Mouse (Mus musculus): ENCODE measurements around the gene Psmg3. TPM values are rescaled to one million over a fixed set of nuclear protein-coding genes. Genes with fewer than 3 reads are reported as not detected.

Gene Psmg3
- total RNA-seq, 2 experiments from 2014 or later, result 14.6 to 18.5 TPM

DNA sequence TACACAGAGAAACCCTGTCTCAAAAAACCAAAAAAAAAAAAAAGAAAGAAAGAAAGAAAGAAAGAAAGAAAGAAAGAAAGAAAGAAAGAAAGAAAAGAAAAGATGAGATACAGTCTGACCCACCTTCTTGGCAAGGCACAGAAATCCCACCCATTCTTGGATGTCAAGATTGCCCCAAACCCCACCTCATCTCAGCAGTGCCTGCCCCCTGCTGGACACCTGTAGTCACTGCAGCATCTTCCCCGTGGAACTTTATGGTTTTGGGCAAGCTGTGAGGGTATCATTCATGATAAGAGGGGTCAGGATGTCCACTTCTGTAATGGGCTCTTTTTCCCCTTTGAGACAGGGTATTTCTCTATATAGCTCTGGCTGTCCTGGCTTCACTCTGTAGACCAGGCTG, 9.4 kb downstream of the Psmg3 start:
- DNase-seq (ENCODE audit: low spot score in 2 of 2), result no peak

DNA sequence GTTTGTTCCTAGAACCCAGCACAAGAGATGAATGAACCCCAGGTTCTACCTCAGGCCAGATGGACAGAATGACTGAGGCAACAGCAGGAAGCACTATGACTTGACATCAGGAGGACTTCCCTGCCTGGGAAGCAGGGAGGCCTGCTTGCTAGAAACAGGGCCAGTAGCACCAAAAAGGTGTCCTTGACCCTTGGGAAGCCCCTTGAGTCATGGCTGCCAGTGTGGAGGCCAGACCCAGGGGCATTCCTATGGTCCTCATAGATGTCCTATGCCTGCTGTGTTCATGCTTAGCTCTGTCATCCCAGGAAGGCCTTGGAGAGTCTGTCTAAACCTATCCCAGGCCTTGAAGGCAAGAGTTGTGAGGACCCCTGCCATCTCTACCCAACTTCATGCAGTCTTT, 10.2 kb downstream of the Psmg3 start:
- DNase-seq (ENCODE audit: low spot score in 2 of 2), result no peak

DNA sequence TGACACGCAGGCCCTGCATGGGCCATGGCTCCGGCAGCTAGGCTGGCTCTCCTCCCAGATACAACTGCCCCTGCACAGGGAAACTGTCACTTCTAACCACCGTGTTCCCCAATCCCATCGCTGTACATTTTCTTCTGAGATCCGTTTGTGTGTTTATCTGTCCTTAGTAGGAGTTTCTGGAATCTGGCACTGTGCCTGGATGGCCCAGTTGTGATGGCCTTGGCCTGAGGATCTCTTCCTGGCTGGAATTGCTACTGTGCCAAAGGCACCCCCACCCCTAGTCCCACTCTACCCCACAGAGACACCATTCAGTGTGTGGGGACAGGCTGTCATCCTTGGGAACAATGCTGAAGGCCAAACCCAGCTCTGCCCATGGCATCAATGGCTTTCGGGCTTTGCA, 10.7 kb downstream of the Psmg3 start:
- no peak for DNase-seq (ENCODE audit: low spot score in 2 of 2)

DNA sequence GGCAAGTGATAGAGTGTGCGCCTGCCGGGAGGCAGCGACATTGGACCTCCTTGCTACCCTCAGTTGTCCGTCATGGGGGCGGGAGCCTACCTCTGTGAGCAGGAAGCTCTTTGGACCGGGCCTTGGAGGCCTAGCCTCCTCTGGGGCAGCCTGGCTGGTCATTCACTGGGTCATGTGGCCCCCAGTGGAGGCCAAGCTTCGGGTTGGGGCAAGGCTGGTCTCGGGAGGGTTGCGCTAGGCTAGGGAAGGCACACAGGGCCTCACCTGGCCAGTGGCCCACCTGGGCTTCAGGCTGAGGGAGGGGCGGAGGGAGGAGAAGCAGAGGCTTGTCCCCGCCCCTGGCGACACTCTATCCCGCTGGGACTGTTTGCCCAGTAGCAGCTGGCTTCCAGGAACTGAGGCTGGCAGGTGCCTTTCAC, 12.7 kb downstream of the Psmg3 start:
- DNase-seq (ENCODE audit: low spot score in 2 of 2), result no peak

DNA sequence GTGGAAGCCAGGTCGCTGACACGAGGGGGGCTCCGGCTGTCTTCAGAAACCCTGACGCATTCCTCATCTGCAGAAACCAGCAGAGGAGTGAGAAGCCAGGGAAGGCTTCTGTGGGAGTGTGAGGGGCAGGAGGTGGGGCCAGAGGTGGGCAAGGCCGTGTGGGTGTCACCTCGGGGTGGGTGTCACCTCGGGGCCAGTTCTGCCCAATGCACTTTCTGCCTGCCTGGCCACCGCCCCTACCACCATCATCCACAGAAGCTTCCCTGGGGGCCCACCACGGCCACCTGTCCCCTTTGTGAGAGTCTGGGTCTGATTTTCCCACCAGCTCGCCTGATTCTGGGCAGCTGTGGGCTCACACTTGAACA, 13.6 kb downstream of the Psmg3 start:
- no peak for DNase-seq (ENCODE audit: low spot score in 2 of 2)

DNA sequence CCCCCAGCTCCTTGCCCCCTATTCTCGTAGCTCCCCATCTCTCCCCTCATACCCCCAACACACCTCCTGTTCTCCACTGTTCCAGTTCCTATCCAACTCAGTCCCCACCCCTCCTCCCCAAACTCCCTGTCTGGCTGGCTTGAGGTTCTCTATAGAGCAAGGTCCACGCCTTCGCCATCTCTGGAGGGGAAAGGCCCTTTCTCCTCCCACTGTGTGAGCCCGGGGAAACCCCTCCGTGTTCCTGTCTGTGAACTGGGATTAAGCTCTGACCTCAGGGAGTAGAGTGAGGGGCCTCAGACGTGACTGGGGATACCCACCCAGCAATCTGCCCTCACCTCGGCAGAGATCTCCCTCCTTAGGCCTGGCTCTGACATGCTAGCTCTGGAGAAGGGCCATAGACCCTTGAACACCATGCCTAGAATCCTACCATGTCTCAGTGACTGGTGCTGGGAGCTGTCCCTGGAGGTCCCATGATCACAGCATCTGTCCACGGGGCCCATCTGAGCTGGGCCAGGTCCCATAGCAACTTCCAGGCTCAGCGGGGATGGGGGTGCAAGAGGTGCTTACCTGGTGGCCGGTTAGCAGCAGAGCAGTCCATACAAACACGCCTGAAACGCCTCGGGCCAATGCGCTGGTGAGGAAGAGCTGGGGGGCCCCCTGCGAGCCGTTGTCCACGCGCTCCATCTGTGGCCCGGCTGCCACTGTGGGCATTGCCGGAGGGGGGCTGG, 14.1 kb downstream of the Psmg3 start:
- DNase-seq (ENCODE audit: low spot score in 2 of 2), result no peak

DNA sequence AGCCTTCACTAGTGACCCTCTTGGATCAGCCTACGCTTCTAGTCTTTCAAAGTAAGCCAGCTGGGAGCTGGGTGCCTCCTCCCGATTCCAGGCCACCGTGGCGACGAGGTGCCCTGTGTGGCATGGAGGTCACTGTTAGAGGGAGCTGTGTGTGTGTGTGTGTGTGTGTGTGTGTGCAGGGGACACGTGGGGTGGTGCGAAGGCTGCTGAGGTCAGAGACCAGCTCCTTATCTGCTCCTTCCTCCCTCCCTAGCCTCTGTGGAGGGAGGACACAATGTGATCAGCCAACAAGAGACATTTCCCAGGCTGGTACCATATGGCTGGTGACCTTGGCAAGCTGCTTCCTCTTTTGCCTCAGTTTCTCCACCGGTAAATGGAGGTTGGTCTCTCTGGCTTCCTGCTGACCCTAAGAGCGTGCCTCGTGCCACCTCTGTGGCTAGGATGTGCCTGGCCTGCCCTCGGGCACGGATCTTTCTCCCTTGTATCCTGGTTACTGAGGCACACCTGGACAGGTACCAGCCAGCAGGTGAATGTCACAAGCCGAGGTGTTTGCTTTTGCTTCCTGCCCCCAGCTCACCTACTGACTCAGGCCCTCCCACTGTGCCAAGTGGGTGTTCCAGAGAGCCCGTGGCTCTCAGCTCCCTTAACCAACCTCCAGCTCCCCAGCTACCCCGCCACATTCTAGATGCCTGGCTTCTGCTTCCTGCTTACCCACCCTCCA, 14.8 kb downstream of the Psmg3 start:
- DNase-seq (ENCODE audit: low spot score in 2 of 2), result no peak

DNA sequence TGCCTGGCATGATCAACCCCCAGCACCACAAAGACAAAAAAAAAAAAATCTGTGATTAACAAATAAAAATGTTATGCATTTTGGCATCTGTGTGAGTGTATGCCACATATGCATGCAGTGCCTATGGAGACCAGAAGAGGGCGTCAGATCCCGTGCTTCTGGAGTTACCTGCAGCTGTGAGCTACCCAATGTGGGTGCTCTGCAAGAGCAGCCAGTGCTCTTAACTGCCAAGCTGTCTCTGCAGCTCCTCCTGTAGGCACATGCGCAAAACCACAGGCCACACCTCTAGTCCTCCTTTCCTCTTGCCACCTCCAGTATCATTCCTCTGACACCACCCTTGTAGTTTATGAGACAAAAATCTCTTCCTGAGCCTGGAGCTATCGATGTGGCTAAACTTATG, 17.3 kb downstream of the Psmg3 start:
- no peak for DNase-seq (ENCODE audit: low spot score in 2 of 2)

DNA sequence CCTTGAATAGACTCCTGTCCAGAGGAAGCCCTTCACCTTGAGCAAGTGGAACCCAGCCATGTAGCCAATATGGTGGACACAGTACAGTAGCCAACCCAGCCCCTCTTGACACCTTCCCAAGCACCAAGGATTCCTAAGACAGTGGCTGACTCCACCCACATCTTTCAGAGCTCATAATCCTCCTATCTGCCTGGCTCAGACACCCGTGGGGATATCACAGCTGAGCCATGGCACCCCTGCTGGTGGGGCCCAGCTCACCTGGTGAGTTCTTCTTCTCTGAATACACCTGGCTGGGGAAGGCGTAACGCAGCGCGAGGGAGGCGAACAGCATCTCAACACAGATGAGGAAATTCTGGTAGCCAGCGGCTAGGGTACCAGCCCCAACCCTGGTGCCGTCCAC, 20.8 kb downstream of the Psmg3 start:
- DNase-seq (ENCODE audit: low spot score in 2 of 2), result peak in 1 of 2 experiments; percentile 9

DNA sequence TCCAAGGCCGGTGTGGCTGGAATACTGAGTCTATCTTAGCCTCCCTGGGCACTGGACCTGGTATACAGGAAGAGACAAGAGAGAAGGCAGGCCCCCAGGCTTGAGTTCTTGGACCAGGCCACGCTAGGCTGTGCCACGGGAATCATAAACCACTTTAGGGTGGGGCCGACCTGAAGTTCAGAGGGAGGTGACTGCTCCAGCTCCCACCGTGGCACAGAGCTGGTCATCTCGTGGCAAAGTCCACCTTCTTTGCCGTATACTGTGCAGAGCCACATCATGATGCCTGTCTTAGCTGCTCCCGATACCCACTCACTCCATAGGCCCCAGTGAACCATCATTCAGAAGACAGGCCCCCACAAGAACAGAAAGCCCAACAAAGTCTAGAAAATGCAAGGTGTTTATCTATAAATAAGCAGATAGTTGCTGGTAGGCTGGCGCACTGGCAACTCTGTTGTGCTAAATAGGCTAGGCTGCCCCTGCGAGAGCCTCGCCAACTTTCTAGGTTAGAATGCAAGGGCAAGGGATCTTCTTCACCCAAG, 22.0 kb downstream of the Psmg3 start:
- DNase-seq (ENCODE audit: low spot score in 2 of 2), result no peak

DNA sequence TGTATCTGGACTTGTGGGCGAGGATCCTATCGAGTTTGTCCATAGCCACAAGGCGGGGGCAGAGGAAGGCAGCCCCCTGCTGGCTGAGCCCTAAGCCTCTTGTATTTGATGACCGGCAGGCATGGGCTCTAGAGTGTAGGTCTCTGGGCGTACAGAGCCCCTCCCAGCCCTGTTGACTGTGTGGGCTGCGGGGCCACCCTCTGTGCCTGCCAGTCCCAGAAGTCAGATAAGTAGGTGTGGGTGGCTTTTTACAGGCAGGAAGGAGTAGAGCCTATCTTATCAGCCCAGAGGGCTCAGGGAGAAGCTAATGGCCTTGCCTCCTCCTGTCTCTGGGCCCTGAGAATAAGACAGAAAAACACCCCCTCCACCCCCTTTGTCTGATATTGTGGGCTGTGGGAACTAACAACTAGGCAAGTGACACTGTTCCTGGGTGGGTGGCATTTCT, 22.6 kb downstream of the Psmg3 start:
- DNase-seq (ENCODE audit: low spot score in 2 of 2), result no peak

DNA sequence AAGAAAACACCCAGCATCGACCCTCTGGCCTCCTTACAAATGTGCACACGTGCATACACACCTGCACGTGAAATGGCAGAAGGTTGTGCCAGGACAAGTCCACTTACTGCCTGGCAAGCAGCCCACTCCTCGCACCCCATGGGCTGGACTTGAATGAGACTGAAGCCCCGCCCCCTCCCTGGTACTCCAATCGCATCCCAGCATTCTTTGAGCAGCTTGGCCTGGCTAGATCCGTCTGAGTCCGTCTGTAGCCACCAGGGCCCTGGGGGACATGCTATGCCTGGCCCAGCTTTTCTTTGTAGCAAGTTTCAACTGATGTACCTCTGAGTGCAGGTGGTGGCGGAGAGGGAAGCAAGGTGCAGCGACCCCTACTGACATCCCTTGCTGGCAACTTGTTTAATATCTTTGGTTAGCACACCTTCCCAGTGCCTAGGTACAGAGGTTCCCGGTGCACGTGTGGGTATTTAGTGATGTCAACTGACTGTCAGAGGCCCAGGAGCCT, 23.0 kb downstream of the Psmg3 start:
- DNase-seq (ENCODE audit: low spot score in 2 of 2), result peak in 1 of 2 experiments; percentile 47

DNA sequence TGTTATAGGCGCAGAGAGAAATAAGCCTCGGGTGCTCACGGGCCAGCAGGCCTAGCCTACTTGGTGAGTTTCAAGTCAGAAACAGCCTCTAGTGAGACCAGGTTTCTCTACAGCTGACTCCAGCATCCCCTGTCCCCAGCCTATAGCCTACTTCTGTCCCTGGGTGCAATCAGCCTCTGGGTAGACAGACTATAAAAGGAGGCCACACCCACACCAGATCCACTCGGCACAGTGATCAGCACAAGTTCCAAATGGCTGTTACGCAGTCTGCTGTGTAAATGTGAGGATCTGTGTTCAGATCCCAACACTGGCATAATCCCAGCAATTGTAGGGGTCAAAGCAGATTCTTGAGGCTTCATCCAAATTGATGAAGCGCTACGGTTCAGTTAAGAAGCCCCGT, 23.5 kb downstream of the Psmg3 start:
- no peak for DNase-seq (ENCODE audit: low spot score in 2 of 2)

DNA sequence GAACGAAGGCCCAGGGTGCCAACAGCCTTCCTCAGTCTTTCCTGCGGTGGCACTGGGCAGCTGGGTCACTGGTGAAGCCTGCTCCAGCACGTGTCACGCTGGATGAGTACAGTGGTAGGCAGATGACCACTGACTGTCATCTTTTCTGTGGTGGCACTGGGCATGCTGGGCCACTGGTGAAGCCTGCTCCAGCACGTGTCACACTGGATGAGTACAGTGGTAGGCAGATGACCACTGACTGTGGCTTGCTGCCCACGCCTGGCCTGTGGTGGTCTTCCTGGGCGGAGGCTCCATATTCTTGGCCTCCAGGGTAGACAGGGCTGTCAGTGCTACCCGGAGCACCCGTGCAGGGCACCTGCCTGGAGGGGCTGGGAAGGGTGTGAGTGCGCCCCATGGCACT, 24.8 kb downstream of the Psmg3 start:
- no peak for DNase-seq (ENCODE audit: low spot score in 2 of 2)

DNA sequence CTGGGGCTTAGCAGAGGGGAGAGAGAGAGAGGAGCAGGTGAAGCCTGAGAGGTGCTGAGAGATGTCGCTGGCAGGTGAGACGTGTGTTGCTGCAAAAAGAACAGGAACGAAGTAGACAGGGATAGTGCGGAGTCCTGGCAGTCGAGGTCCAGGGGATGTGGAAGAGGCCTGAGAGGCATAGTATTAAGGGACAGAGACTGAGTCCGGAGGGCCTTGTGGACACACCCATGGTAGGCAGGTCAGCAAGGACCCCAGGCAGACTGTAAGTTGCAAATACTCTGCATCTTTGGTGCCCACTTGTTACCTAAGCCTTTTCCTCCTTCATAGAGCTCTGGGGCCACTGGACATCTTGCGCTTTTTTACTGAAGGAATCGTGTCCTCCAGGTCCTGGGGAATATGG, 25.5 kb downstream of the Psmg3 start:
- DNase-seq (ENCODE audit: low spot score in 2 of 2), result no peak

DNA sequence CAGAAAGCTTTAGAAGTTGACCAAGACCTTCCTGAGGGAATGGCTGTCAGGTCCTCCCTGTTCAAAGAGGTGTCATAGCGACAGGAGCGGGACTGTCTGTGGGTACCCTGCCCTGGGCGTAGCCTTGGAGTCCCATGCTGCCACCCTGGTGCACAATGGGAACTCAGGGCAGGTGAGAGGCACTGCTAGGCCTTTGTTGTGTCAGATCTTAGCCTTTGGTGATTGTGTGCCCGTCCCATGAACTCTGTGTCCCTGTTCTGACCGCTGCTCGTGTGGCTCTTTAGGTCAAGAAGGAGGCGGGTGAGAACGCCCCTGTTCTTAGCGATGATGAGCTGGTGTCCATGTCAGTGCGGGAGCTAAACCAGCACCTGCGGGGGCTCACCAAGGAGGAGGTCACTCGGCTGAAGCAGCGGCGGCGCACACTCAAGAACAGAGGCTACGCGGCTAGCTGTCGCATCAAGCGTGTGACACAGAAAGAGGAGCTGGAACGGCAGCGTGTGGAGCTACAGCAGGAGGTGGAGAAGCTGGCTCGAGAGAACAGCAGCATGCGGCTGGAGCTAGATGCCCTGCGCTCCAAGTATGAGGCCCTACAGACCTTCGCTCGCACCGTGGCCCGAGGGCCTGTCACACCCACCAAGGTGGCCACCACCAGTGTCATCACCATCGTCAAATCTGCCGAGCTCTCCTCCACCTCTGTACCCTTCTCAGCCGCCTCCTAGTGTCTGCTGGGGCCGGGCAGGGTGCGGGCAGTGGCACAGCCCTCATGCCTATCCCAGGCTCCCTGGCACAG, 26.7 kb downstream of the Psmg3 start:
- DNase-seq (ENCODE audit: low spot score in 2 of 2), result no peak

DNA sequence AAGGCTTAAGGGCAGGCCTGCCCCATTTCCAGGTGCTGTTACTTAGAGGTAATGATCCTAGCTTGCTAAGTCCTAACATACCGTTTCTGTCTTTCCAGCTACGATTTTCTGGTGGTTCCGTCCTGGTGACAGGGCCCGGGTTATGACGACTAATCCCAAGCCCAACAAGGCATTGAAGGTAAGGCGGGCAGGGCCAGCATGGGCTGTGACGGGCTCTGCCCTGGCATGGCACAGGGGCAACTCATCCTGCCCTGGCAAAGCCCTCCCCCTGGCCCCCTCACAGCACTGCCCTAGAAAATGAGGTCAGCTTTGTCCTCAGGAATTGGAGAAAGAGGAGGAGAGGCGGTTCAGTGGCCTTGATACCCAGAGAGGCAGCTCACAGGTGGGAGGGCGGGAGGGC, 27.6 kb downstream of the Psmg3 start:
- DNase-seq (ENCODE audit: low spot score in 2 of 2), result peak in 1 of 2 experiments; percentile 9

DNA sequence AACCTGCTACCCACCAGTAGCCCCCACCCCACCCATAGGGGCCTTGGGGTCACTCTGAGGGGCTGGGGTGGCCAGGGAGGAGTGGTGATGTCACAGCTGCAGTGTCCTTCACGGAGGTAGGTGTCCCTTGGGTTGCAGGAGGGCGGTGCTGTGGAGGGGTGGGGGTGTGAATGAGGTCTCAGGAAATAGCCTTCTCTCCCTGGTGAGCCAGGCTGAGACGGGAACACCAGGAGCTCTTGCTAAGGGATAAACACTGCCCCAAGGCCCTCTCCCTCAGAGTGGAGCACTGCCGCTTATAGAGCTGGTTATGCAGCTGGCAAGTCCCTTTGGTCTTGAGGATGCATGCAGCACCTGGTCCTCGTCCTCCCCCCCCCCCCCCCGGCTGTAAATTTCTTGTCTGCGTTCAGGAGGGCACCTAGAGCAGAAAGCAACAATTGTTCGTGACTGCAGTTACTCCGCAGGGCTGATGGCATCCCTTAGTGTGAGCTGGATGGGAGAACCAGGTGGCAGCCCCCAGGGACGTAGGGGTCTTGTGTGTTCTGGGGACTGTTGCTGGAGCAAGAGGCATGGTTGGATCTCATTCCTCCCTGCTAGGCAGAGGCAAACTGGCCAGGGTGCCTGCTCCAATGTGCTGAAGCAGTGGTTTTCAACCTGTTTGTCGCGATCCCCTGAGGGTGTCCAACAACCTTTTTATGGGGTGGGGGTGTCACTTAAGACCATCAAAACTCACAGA, 28.4 kb downstream of the Psmg3 start:
- DNase-seq (ENCODE audit: low spot score in 2 of 2), result no peak

DNA sequence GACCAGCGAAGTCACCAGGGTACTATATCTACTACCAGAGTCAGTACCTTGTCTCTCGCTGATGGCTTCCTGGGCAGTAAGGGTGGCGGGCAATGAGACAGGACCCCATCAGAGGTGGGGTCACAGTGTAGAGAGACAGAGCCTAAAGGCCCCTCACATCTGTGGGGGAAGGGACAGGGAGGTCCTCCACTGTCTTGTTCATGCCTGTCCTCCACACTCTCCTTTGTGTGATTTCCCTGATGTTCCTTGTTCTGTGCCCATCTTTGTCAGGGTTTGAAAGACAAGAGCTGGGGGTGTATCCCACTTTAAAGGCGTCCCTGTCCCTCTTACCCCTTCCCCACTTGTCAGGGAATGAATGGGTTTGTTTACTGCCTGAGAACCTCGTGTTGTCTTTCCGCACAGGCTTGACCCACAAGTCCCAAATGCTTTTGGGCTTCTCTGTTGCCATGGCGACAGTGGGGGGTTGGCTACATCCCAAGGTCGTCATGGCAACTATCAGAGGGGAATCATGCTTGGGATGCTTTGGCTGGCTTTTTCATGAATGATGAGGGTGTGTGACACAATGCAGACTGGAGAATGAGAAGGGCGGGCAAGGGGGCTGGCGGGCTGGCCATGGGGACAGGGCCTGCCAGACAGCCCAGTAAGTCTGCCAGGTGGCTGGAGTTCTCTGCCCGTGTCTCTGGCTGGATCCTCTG, 29.1 kb downstream of the Psmg3 start:
- DNase-seq (ENCODE audit: low spot score in 2 of 2), result peak; percentile 73 to 76

DNA sequence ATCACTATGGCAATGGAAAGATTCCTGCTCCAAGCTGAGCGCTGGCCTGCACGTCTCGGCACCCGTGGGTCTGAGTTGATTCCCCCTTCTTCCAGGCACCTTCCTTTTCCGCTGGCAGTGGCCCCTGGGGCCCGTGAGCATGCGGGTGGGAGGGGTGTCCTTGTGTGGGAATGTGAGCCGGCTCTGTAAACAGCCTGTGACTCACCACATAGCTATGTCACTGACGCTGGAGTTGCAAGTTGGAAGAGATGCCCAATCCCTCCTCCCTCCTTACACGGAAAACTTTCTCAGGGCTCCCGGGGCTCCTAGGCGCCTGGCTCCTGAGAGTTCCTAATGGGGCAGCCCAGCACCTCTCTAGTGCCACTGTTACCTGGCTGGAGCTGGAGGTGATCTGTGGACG, 29.8 kb downstream of the Psmg3 start:
- peak; percentile 50 to 82 for DNase-seq (ENCODE audit: low spot score in 2 of 2)

Data from gastrocnemius, postnatal 4 days (tissue).